Mouse (Mus musculus): ENCODE data around the gene Poll.

Gene Poll

GRCm38 (mm10) chr19:45560153-45560890 is at the start of gene Poll, which contains the start of gene Gm17018:
Gene Poll (minus strand): TSS chr19:45560531.
Gene Gm17018 (plus strand): TSS chr19:45560615.
- peak; percentile 87 for DNase-seq

- peak; percentile 40 to 46 for DNase-seq
These were observed 48.5 kb upstream of the Poll start for GRCm38 (mm10) chr19:45608648-45609339.

GRCm38 (mm10) chr19:45607479-45607878 is 47.1 kb upstream of the Poll start:
- DNase-seq = no peak

- peak; percentile 34 to 61 for DNase-seq
These were observed 46.4 kb upstream of the Poll start for GRCm38 (mm10) chr19:45606701-45607100.

GRCm38 (mm10) chr19:45602606-45603005 is 42.3 kb upstream of the Poll start:
- no peak for DNase-seq

- DNase-seq = no peak
These were observed 36.8 kb upstream of the Poll start for GRCm38 (mm10) chr19:45597106-45597505.

GRCm38 (mm10) chr19:45596434-45596833 is 36.1 kb upstream of the Poll start:
- no peak for DNase-seq

GRCm38 (mm10) chr19:45596019-45596418 is 35.7 kb upstream of the Poll start:
- DNase-seq = peak; percentile 49 to 51

GRCm38 (mm10) chr19:45595481-45595880 is 35.1 kb upstream of the Poll start:
- DNase-seq = no peak

- DNase-seq = no peak
These were observed 33.7 kb upstream of the Poll start for GRCm38 (mm10) chr19:45594079-45594478.

GRCm38 (mm10) chr19:45592916-45593315 is 32.6 kb upstream of the Poll start:
- DNase-seq = peak; percentile 70 to 76

GRCm38 (mm10) chr19:45591704-45592103 is 31.4 kb upstream of the Poll start:
- DNase-seq = peak in 1 of 2 experiments; percentile 40

- no peak for DNase-seq
These were observed 29.4 kb upstream of the Poll start for GRCm38 (mm10) chr19:45589761-45590160.

GRCm38 (mm10) chr19:45587509-45588292 is 27.4 kb upstream of the Poll start:
- DNase-seq = no peak

GRCm38 (mm10) chr19:45586850-45587249 is 26.5 kb upstream of the Poll start:
- DNase-seq = no peak

- DNase-seq = no peak
These were observed 24.7 kb upstream of the Poll start for GRCm38 (mm10) chr19:45584856-45585620.

- DNase-seq = no peak
These were observed 22.8 kb upstream of the Poll start for GRCm38 (mm10) chr19:45583136-45583535.

GRCm38 (mm10) chr19:45582161-45582560 is 21.8 kb upstream of the Poll start:
- no peak for DNase-seq

- DNase-seq = peak; percentile 56 to 77
These were observed 20.9 kb upstream of the Poll start for GRCm38 (mm10) chr19:45581257-45581656.

- no peak for DNase-seq
These were observed 19.9 kb upstream of the Poll start for GRCm38 (mm10) chr19:45580235-45580634.

- no peak for DNase-seq
These were observed 19.1 kb upstream of the Poll start for GRCm38 (mm10) chr19:45579416-45579815.

- no peak for DNase-seq
These were observed 18.6 kb upstream of the Poll start for GRCm38 (mm10) chr19:45578976-45579375.
